Mouse (Mus musculus) ES-E14 (cell line): ENCODE data around the gene Sec24b. TPM values are rescaled to one million over a fixed set of nuclear protein-coding genes. Genes with fewer than 3 reads are reported as not detected.

ENCODE experiments used
- DNase-seq: peaks from one replicate; pipeline ENCODE4 v3.0.0-alpha.2; 2013; ENCODE audit warnings: low read depth, low spot score
- H3K27ac ChIP-seq: 2 replicates; pipeline ENCODE4 v1.5.1; 2012; ENCODE audit warnings: low read depth, mild to moderate bottlenecking, low read length, moderate library complexity, mixed read lengths; ENCODE audit not compliant: poor library complexity, insufficient read depth, severe bottlenecking
- H3K36me3 ChIP-seq: 2 replicates; pipeline ENCODE4 v1.6.1; 2012; ENCODE audit warnings: mild to moderate bottlenecking, low read length, moderate library complexity, mixed read lengths; ENCODE audit not compliant: control insufficient read depth, poor library complexity, insufficient read depth, severe bottlenecking
- H3K4me1 ChIP-seq, 2 experiments: fragments of 150-350 bp in 1 of 2; sonication (generic) in 1 of 2; 2 replicates each; pipeline ENCODE4 v1.6.1; 2012; ENCODE audit warnings: low read length in 2 of 2, mild to moderate bottlenecking in 1 of 2, mixed read lengths in 1 of 2; ENCODE audit not compliant: control insufficient read depth in 2 of 2, insufficient read depth in 2 of 2, poor library complexity in 1 of 2
- H3K4me3 ChIP-seq, 2 experiments: fragments of 150-350 bp in 1 of 2; sonication (generic) in 1 of 2; 2 replicates each; pipeline ENCODE4 v1.5.1; 2012; ENCODE audit warnings: low read length in 2 of 2, low read depth in 1 of 2, mild to moderate bottlenecking in 1 of 2, mixed read lengths in 1 of 2; ENCODE audit not compliant: insufficient read depth in 1 of 2, poor library complexity in 1 of 2, severe bottlenecking in 1 of 2
- H3K9ac ChIP-seq: 2 replicates; pipeline ENCODE4 v1.6.1; 2012; ENCODE audit warnings: low read depth, mild to moderate bottlenecking, low read length, mixed read lengths; ENCODE audit not compliant: poor library complexity, insufficient read depth, severe bottlenecking
- H3K9me3 ChIP-seq: fragments of 150-350 bp; sonication (generic); 2 replicates; pipeline ENCODE4 v1.6.1; 2012; ENCODE audit warnings: low read depth, mild to moderate bottlenecking, low read length; ENCODE audit not compliant: control insufficient read depth, insufficient read depth
- CHD2 ChIP-seq: IDR thresholded peaks from 2 replicates; pipeline ENCODE4 v1.6.1; 2014; ENCODE audit warnings: mild to moderate bottlenecking, low read depth, low read length, inconsistent platforms
- HCFC1 ChIP-seq: IDR thresholded peaks from 2 replicates; pipeline ENCODE4 v1.6.1; 2012; ENCODE audit warnings: low read length, inconsistent platforms, borderline replicate concordance; ENCODE audit not compliant: insufficient read depth
- MAFK ChIP-seq: IDR thresholded peaks from 2 replicates; pipeline ENCODE4 v1.6.1; 2014; ENCODE audit warnings: mild to moderate bottlenecking, low read depth, low read length, inconsistent platforms; ENCODE audit not compliant: insufficient read depth
- ZC3H11A ChIP-seq: IDR thresholded peaks from 2 replicates; pipeline ENCODE4 v1.6.1; 2012; ENCODE audit warnings: low read depth, mild to moderate bottlenecking, inconsistent platforms, low read length, borderline replicate concordance
- ZNF384 ChIP-seq: IDR thresholded peaks from 2 replicates; pipeline ENCODE4 v1.6.1; 2012; ENCODE audit warnings: low read depth, low read length, inconsistent platforms
- in situ Hi-C, 2 experiments: fragments of 600-800 bp; cut with MboI; formaldehyde crosslinking; loops; one replicate each; pipeline ENCODE4 v1.15.1; 2025; ENCODE audit warnings: low sequenced_read_pairs in 2 of 2, inconsistent platforms in 1 of 2; ENCODE audit not compliant: unreplicated experiment in 2 of 2
- total RNA-seq: library from RNA; depleted of rRNA; stranded (reverse); fragments of 300-350 nt; gene quantifications from 2 replicates; pipeline ENCODE4 v1.2.3, GENCODE M21; 2012

Sec24b gene
- total RNA-seq, 1 experiment = 39.6 TPM

- H3K9ac ChIP-seq = no peak overlapping the region
- no peak for TF ChIP-seq MAFK
- TF ChIP-seq HCFC1 = no peak
- no peak for TF ChIP-seq ZNF384
- no peak for TF ChIP-seq ZC3H11A
- TF ChIP-seq CHD2 = no peak
- H3K36me3 ChIP-seq = no peaks in the 10 kb centered on the region
- H3K27ac ChIP-seq = no peak overlapping the region
- in situ Hi-C loops = no loop called here
- DNase-seq = no peak
- no peaks in the 10 kb centered on the region for H3K9me3 ChIP-seq
- H3K4me1 ChIP-seq = peaks cover 0 to 5% of the 10 kb centered on the region in 2 experiments; a peak in 1 of 4 replicates
- H3K4me3 ChIP-seq = no peak overlapping the region
Observed at GRCm38 (mm10) chr3:129970529-129971515, 90.5 kb downstream of the Sec24b start.

DNA sequence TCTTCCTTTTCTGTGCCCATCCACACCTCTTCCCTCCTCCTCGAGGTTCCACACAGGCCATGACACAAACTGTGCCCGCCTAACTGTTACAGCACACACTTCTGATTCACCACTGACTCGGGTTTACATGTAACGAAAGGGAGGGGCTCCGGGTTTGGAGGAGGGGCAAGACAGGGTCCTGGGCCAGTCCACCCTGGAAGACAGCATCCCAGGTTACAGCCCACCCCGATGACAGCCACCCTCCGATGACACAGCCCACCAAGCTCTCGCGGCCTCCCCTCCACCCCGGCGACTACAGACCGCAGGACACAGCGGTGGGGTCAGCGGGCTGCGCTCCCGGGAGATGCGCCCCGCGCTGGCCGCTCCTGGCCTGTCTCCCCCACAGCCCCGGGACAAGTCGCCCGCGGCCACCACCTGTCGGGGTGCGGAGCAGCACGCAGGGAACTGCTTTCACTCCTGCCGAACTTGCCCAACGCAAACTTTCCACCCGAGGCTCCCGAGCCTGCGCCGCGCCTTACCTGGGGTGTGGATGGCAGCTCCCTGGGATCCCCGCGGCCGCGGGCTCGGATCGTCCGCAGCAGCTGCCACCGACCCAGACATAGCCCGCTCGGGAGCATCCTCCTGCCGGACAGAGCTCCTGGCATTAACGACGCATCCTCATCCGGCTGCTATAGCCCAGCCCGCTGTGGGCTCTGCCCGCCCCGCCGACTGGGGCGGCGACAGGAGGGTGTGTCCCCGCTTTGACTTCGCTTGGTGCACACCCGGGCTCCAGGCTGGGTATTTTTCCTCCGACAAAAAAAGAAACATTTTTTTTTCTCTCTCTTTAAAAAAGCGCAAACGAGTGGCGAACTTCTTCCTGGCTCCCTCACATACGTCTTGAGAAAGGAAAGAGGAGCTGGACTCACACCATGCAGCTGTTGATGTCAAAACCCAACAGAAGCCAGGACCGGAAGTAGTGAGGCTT, 91.6 kb downstream of the Sec24b start, which contains the start of gene Mcub:
Mcub (minus strand) TSS at position 775 of the 964 bp plus-strand sequence.
- in situ Hi-C loops = no loop called here

DNA sequence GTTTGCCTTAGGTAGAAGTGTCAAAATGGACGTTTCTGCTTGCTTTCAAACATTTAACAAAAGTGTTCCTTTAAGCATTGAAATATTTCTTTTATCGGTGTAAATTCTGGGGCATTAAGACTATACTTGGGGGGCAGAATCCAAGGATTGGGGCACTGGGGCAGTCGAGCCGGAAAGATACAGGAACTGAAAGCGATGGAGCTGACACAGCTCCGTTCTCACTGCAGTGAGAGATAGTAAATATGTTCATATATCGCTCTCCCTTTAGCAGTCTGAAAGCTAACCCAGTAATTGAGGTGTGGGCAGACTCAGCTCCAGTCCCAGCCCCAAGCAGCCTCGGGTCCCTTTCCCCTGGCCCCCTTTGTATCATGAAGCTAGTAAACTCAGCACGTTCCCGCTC, 92.3 kb downstream of the Sec24b start:
- Histone ChIP-seq H3K4me3 (peak overlapping the region in 1 of 2 experiments; percentile 73; a peak in 2 of 4 replicates), H3K36me3 (no peaks in the 10 kb centered on the region), H3K4me1 (peaks cover 0 to 5% of the 10 kb centered on the region in 2 experiments; a peak in 1 of 4 replicates), H3K27ac (no peak overlapping the region), H3K9me3 (no peaks in the 10 kb centered on the region), H3K9ac (0 out of 2 replicates have a peak overlapping the region, but pooled peaks have one; percentile 26)
- DNase-seq = no peak
- in situ Hi-C loops = no loop called here
- TF ChIP-seq MAFK = no peak
- no peak for TF ChIP-seq HCFC1
- TF ChIP-seq ZNF384 = no peak
- no peak for TF ChIP-seq ZC3H11A
- no peak for TF ChIP-seq CHD2

More for the DNA sequence above, 91.6 kb downstream of the Sec24b start, which contains the start of gene Mcub:
- TF ChIP-seq ZC3H11A (no peak), MAFK (no peak), HCFC1 (no peak), CHD2 (no peak), ZNF384 (no peak)
- H3K4me3 ChIP-seq = peak within 1 kb of the TSS; percentile 34 to 73
- no peaks in the 10 kb centered on the region for H3K9me3 ChIP-seq
- peaks cover 0 to 5% of the 10 kb centered on the region in 2 experiments; a peak in 1 of 4 replicates for H3K4me1 ChIP-seq
- H3K9ac ChIP-seq = peak within 1 kb of the TSS; percentile 26; the same call in 1 of the 2 replicates
- no peak for DNase-seq
- H3K27ac ChIP-seq = no peak within 1 kb of the TSS
- no peaks in the 10 kb centered on the region for H3K36me3 ChIP-seq

DNA sequence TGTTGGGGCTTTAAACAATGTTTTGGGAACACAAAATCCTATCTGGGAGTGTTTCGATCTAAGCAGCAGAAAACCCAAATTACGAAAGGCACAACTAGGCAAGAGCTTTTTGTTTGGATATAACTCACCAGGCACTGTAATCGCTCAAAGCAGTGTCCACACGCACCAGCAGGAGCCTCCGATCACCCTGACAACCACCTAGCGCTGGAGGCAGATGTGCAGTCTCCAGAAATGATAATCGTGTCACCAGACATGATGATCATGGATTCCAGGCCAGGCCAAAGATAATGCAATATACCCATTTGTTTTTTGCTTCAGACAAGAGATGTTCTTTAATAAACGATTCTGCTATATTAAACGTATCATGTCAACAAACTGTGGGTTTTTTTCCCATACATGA, 93.5 kb downstream of the Sec24b start:
- in situ Hi-C loops = no loop called here
- TF ChIP-seq ZC3H11A (no peak), CHD2 (no peak), HCFC1 (no peak), ZNF384 (no peak), MAFK (no peak)
- Histone ChIP-seq H3K36me3 (no peaks in the 10 kb centered on the region), H3K27ac (no peak overlapping the region), H3K9ac (no peak overlapping the region), H3K4me1 (peaks cover 0 to 5% of the 10 kb centered on the region in 2 experiments; a peak in 1 of 4 replicates), H3K9me3 (no peaks in the 10 kb centered on the region), H3K4me3 (no peak overlapping the region)
- no peak for DNase-seq
